Mouse (Mus musculus): Measurements from ENCODE around the gene Kbtbd2.

Gene Kbtbd2

GRCm38 (mm10) chr6:56785068-56785467 lies 12.5 kb downstream of the Kbtbd2 start:
- DNase-seq: no peak

GRCm38 (mm10) chr6:56783561-56784272 lies 13.9 kb downstream of the Kbtbd2 start:
- DNase-seq: no peak

GRCm38 (mm10) chr6:56779636-56780035 lies 18.0 kb downstream of the Kbtbd2 start:
- DNase-seq: no peak

DNA sequence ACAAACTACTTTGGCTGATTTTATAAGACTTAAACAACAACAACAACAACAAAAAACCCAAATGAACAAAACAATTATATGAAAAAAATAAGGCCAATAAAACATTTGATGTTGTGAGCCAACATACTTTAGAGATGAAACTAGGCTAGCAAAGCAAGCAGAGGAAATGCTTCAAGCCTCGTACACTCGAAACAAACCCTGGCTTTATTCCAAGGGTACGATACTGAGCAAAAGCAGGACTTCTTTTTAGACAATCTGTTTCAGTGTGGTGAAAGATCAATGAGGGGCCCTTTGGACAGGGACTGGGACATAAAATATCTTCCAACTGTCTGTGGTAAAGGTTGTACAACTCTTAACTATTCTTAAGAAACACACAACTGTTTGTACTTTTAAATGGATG lies 21.8 kb downstream of the Kbtbd2 start:
- DNase-seq: no peak

GRCm38 (mm10) chr6:56765696-56766095 lies 31.9 kb downstream of the Kbtbd2 start:
- DNase-seq: no peak

DNA sequence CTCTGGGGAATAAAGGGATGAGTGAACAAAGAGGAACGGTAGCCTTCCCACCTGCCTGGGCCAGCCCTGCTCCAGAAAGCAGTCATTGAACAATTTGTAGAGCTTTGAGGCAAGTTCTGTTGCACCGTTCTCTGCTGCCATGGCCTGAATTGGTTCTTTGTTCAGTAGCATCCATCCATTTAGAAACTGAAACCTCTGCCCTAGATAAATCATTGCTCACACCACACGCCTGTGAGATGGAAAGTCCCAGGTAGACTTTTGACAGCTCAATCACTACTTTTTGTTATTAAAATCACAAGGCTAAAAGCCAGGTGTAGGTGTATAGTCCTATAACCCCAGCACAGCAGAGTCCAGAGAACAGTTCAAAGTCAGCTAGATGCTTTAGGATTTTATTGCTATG lies 32.3 kb downstream of the Kbtbd2 start:
- no peak for DNase-seq

DNA sequence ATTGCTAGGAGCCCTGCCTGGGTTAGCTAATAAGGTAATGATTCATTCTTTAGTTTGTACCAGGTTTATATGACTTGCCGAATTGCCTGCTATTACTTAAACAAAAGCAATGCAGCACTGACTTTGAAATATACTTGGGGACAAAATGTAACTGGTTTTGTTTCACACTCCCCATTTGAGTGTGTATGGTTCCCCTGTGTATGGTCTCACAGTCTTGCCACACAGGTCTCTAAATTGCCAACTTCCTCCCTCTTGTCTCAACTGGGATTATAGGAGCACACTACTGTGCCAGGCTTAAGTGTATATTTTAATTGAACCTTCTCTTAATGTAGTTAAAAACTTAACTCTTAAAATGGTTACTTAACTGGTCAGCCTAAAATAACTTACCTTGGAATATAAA lies 38.3 kb downstream of the Kbtbd2 start:
- no peak for DNase-seq

- no peak for DNase-seq
Measured at GRCm38 (mm10) chr6:56756117-56756516, 41.5 kb downstream of the Kbtbd2 start.

- DNase-seq: no peak
Measured at GRCm38 (mm10) chr6:56753719-56754118, 43.9 kb downstream of the Kbtbd2 start.

DNA sequence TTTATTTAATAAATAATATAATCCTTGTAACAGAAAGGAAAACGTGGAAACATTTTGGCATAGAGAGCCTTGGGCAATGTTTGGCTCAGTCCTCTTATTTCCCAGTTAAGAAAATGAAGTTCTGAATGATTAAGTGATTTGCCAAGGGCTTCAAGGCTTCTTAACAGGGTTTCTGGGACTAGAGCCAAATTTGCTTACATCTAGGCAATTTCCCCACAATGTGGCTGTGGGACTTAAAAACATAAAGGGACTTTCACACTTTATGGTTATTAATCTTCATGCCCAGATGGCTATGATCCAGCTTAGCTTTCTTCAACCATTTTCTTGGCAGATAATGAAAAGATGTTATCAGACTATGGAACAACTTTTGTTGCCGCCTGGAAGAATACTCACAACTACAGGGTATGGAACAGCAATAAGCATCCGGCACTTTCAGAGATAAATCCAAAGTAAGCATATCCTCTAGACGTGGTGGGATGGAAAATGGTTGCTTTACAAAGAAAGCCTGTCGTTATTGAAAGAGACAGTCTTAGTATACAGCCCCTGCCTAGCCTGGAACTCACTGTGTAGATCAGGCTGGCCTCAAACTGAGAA lies 51.6 kb downstream of the Kbtbd2 start:
- no peak for DNase-seq

DNA sequence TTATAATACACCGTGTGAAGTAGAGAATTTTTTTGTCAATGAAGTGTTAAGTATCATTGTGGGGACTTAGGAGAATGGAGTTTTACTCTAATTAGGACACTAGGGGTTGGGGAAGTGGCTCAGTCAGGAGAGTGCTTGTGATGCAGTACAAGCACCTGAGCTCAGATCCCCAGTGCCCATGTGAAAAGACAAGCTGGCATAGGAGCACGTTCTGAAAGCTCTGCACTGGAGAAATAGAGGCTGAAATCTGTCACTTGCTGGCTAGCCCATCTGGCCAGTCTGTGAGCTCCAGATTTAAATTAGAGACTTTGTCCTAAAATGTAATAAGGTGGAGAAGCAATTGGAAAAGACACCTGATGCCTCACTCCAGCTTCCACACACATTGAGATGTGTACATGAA lies 65.1 kb downstream of the Kbtbd2 start:
- DNase-seq: no peak
